In the genomic region with DNA sequence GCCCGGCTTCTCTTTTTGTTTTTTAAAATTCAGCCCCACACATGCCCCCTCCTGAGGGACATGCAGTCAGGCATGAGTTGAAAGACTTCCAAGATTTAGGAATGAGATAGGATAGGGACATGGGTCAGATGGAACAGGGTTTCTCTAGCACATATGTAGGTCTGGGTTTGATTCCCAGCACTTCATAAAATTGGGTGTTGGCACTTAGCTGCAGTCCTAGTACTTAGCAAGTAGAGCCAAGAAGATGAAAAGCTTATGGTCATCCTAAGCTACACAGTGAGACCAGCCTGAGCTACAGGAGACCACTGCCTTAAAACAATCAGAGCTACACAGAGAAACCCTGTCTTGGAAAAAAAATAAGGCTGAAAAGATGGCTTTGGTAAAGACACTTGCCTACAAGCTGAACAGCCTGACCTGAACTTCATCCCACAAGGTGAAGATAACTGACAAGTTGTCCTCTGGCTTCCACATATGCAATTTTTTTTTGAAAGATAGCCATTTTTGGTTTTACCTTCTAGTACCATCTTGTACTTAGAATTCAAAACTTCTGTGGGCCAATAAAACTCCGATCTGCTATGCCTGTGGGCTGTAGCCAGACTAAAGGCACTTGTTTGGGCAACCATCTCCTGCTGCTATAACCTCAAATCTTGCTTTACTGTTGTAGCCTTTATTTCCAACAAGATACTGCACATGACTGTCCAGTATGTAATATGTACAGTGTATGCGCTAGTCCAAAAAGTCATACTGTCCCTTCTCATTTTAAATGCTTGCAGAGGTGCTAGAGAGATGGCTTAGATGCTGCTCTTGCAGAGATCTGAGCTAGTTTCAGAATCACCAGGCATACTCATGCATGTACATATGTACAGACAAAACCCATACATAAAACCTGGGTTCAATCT, we compare ENCODE assay signal across 25 mouse cellular contexts. TPM values are rescaled to one million over a fixed set of nuclear protein-coding genes. Genes with fewer than 3 reads are reported as not detected.
DNase-seq lines count a peak whose midpoint lies in the region; ATAC-seq and TF ChIP-seq lines count a peak whose summit lies in the region.
"Had no signal": no experiment of that assay in that cellular context is flagged by ENCODE, and none has a peak within 500 bp of the region (broad histone marks: within the 10 kb centered on the region; RNA-seq: fewer than 3 reads in every experiment).

No protein-coding gene starts in this region.

- H3K4me2 ChIP-seq in embryonic facial prominence, embryonic 12.5 days (replicated peaks) = no peak overlapping the region
- H3K4me2 ChIP-seq in kidney, embryonic 15.5 days = no peak overlapping the region
- H3K4me2 ChIP-seq in stomach, embryonic 15.5 days = no peak overlapping the region
- no peak overlapping the region for H3K4me2 ChIP-seq in stomach, postnatal 0 days (replicated peaks; ENCODE audit: low read depth)
- no peak overlapping the region for H3K4me2 ChIP-seq in liver, postnatal 0 days (ENCODE audit: low read depth, low read length)
- H3K4me2 ChIP-seq: hindbrain, embryonic 12.5 days; intestine, embryonic 15.5 days; limb, embryonic 13.5 days; midbrain, embryonic 12.5 days; neural tube, embryonic 13.5 days had no signal

- TF ChIP-seq EP300 in stomach, postnatal 0 days (optimal IDR thresholded peaks at IDR 0.05) = no peak
- TF ChIP-seq EP300 in liver, postnatal 0 days (IDR thresholded peaks at IDR 0.05; ENCODE audit: low read depth) = no peak

- no peaks in the 10 kb centered on the region for H3K27me3 ChIP-seq in embryonic facial prominence, embryonic 12.5 days
- H3K27me3 ChIP-seq in embryonic facial prominence, embryonic 10.5 days (replicated peaks; ENCODE audit: low read depth, poor library complexity, severe bottlenecking) = no peaks in the 10 kb centered on the region
- no peaks in the 10 kb centered on the region for H3K27me3 ChIP-seq in kidney, embryonic 15.5 days
- no peaks in the 10 kb centered on the region for H3K27me3 ChIP-seq in stomach, embryonic 15.5 days (replicated peaks)
- H3K27me3 ChIP-seq in stomach, postnatal 0 days (ENCODE audit: control insufficient read depth, insufficient read depth, low read length) = no peaks in the 10 kb centered on the region
- no peaks in the 10 kb centered on the region for H3K27me3 ChIP-seq in liver, postnatal 0 days (ENCODE audit: insufficient read depth, low read length)
- H3K27me3 ChIP-seq: hindbrain, embryonic 12.5 days; intestine, embryonic 15.5 days; limb, embryonic 13.5 days; midbrain, embryonic 12.5 days; neural tube, embryonic 13.5 days had no signal

- peaks cover 17% of the 10 kb centered on the region for H3K4me1 ChIP-seq in embryonic facial prominence, embryonic 12.5 days
- peaks cover 37% of the 10 kb centered on the region for H3K4me1 ChIP-seq in embryonic facial prominence, embryonic 10.5 days
- H3K4me1 ChIP-seq in kidney, embryonic 15.5 days = peaks cover 29% of the 10 kb centered on the region
- H3K4me1 ChIP-seq in stomach, embryonic 15.5 days = 0 out of 2 replicates have a peak, but pooled peaks cover 12% of the 10 kb centered on the region
- H3K4me1 ChIP-seq in stomach, postnatal 0 days (replicated peaks; ENCODE audit: control insufficient read depth, insufficient read depth) = peaks cover 3% of the 10 kb centered on the region; the same call in 1 of the 2 replicates
- H3K4me1 ChIP-seq in liver, postnatal 0 days (ENCODE audit: insufficient read depth) = peaks cover 11% of the 10 kb centered on the region; the same call in 1 of the 2 replicates

- DNase-seq in embryonic facial prominence, embryonic 10.5 days (ENCODE audit: low spot score) = no peak
- no peak for DNase-seq in kidney, adult 8-10 months
- DNase-seq in stomach, postnatal 0 days (ENCODE audit: low spot score) = no peak
- DNase-seq in liver, postnatal 0 days = no peak
- no peak for DNase-seq in yolk sac, embryonic 10.5 days (ENCODE audit: low spot score)
- DNase-seq: adrenal gland, adult 8-10 months; cerebellum, adult 2 months; cerebellum, postnatal 25 days; gastrocnemius, postnatal 25 days; heart, adult 11 months; kidney, adult 2 months; kidney, postnatal 25 days; lung, postnatal 36 days; right cerebral cortex, postnatal 4 days had no signal

- no peak for ATAC-seq in embryonic facial prominence, embryonic 12.5 days (ENCODE audit: insufficient number of reproducible peaks, insufficient read depth, low FRiP score, low TSS enrichment)
- no peak for ATAC-seq in kidney, embryonic 15.5 days (replicated peaks; ENCODE audit: low FRiP score)
- no peak for ATAC-seq in stomach, embryonic 15.5 days (ENCODE audit: insufficient read depth, low FRiP score, low read depth)
- ATAC-seq in stomach, postnatal 0 days (ENCODE audit: low FRiP score, low TSS enrichment) = no peak
- no peak for ATAC-seq in liver, postnatal 0 days
- ATAC-seq: hindbrain, postnatal 0 days; intestine, embryonic 15.5 days had no signal

- no peak for TF ChIP-seq CTCF in stomach, postnatal 0 days (IDR thresholded peaks at IDR 0.05; ENCODE audit: low read depth)
- no peak for TF ChIP-seq CTCF in liver, postnatal 0 days (IDR thresholded peaks at IDR 0.05; ENCODE audit: low read depth)

- H3K4me3 ChIP-seq in embryonic facial prominence, embryonic 12.5 days = no peak overlapping the region
- no peak overlapping the region for H3K4me3 ChIP-seq in embryonic facial prominence, embryonic 10.5 days
- no peak overlapping the region for H3K4me3 ChIP-seq in kidney, embryonic 15.5 days (replicated peaks)
- no peak overlapping the region for H3K4me3 ChIP-seq in stomach, embryonic 15.5 days (replicated peaks)
- no peak overlapping the region for H3K4me3 ChIP-seq in stomach, postnatal 0 days (ENCODE audit: low read depth, low read length)
- no peak overlapping the region for H3K4me3 ChIP-seq in liver, postnatal 0 days (ENCODE audit: low read depth, low read length)
- H3K4me3 ChIP-seq: erythroblast, embryonic 14.5 days; hindbrain, embryonic 12.5 days; intestine, embryonic 15.5 days; left cerebral cortex, adult 2 months; limb, embryonic 13.5 days; midbrain, embryonic 12.5 days; neural tube, embryonic 13.5 days had no signal

- peaks cover 32% of the 10 kb centered on the region for H3K36me3 ChIP-seq in embryonic facial prominence, embryonic 12.5 days
- H3K36me3 ChIP-seq in embryonic facial prominence, embryonic 10.5 days (replicated peaks) = peaks cover 66% of the 10 kb centered on the region
- peaks cover 54% of the 10 kb centered on the region for H3K36me3 ChIP-seq in kidney, embryonic 15.5 days
- peaks cover 14% of the 10 kb centered on the region; the same call in 1 of the 2 replicates for H3K36me3 ChIP-seq in stomach, embryonic 15.5 days
- H3K36me3 ChIP-seq in stomach, postnatal 0 days (ENCODE audit: control insufficient read depth, insufficient read depth, low read length) = peaks cover 3% of the 10 kb centered on the region; the same call in 1 of the 2 replicates
- H3K36me3 ChIP-seq in liver, postnatal 0 days (replicated peaks; ENCODE audit: insufficient read depth, low read length) = peaks cover 30% of the 10 kb centered on the region

- no peak overlapping the region for H3K9ac ChIP-seq in embryonic facial prominence, embryonic 12.5 days
- no peak overlapping the region for H3K9ac ChIP-seq in kidney, embryonic 15.5 days
- no peak overlapping the region for H3K9ac ChIP-seq in stomach, embryonic 15.5 days
- no peak overlapping the region for H3K9ac ChIP-seq in stomach, postnatal 0 days (ENCODE audit: low read length)
- H3K9ac ChIP-seq in liver, postnatal 0 days (replicated peaks) = no peak overlapping the region
- H3K9ac ChIP-seq: hindbrain, embryonic 12.5 days; intestine, embryonic 15.5 days; midbrain, embryonic 12.5 days; neural tube, embryonic 13.5 days had no signal

- H3K9me3 ChIP-seq in embryonic facial prominence, embryonic 12.5 days = no peaks in the 10 kb centered on the region
- H3K9me3 ChIP-seq in embryonic facial prominence, embryonic 10.5 days = no peaks in the 10 kb centered on the region
- H3K9me3 ChIP-seq in kidney, embryonic 15.5 days (replicated peaks) = no peaks in the 10 kb centered on the region
- H3K9me3 ChIP-seq in stomach, embryonic 15.5 days = no peaks in the 10 kb centered on the region
- no peaks in the 10 kb centered on the region for H3K9me3 ChIP-seq in stomach, postnatal 0 days (ENCODE audit: control insufficient read depth, low read length)
- no peaks in the 10 kb centered on the region for H3K9me3 ChIP-seq in liver, postnatal 0 days (ENCODE audit: low read length)
- H3K9me3 ChIP-seq: hindbrain, embryonic 12.5 days; intestine, embryonic 15.5 days; limb, embryonic 13.5 days; midbrain, embryonic 12.5 days; neural tube, embryonic 13.5 days had no signal

- H3K27ac ChIP-seq in embryonic facial prominence, embryonic 12.5 days = peak overlapping the region; percentile 46; the same call in 1 of the 2 replicates
- H3K27ac ChIP-seq in embryonic facial prominence, embryonic 10.5 days (replicated peaks) = no peak overlapping the region
- H3K27ac ChIP-seq in kidney, embryonic 15.5 days = peak overlapping the region; percentile 43; the same call in 1 of the 2 replicates
- peak overlapping the region; percentile 18; the same call in 1 of the 2 replicates for H3K27ac ChIP-seq in stomach, embryonic 15.5 days
- no peak overlapping the region for H3K27ac ChIP-seq in stomach, postnatal 0 days (replicated peaks)
- 0 out of 2 replicates have a peak overlapping the region, but pooled peaks have one; percentile 17 for H3K27ac ChIP-seq in liver, postnatal 0 days (ENCODE audit: low read depth)
- H3K27ac ChIP-seq: hindbrain, embryonic 12.5 days; hindbrain, postnatal 0 days; intestine, embryonic 15.5 days; left cerebral cortex, adult 2 months; limb, embryonic 13.5 days; neural tube, embryonic 13.5 days had no signal

- 92% methylated on average over 3 of the region's 3 CpGs for WGBS in embryonic facial prominence, embryonic 12.5 days
- WGBS in embryonic facial prominence, embryonic 10.5 days = 91% methylated on average over 3 of the region's 3 CpGs
- WGBS in kidney, embryonic 15.5 days = 93% methylated on average over 3 of the region's 3 CpGs
- 85% methylated on average over 3 of the region's 3 CpGs for WGBS in stomach, embryonic 15.5 days
- WGBS in stomach, postnatal 0 days = 88% methylated on average over 3 of the region's 3 CpGs
- WGBS in liver, postnatal 0 days (ENCODE audit: insufficient replicate concordance) = 88% methylated on average over 3 of the region's 3 CpGs

RNA-seq across cellular contexts. Expression of gene Jmjd6, which starts 4.2 kb away (rescaled TPM):
- polyA plus RNA-seq in embryonic facial prominence, embryonic 12.5 days (2016; fragmentation: Nextera tagmentation; extraction: Ambion mirVana) = 79.2 and 80.5 TPM in 2 replicates
- polyA plus RNA-seq in embryonic facial prominence, embryonic 10.5 days (2016; fragmentation: Nextera tagmentation; extraction: Ambion mirVana) = 88.3 and 97.5 TPM in 2 replicates
- polyA plus RNA-seq in kidney, embryonic 15.5 days (2015; fragmentation: Nextera tagmentation; extraction: Ambion mirVana) = 72.6 and 75.5 TPM in 2 replicates
- polyA plus RNA-seq in stomach, embryonic 15.5 days (2015; fragmentation: Nextera tagmentation; extraction: Ambion mirVana) = 71.1 and 76.3 TPM in 2 replicates
- 31.8 and 33.2 TPM in 2 replicates for polyA plus RNA-seq in stomach, postnatal 0 days (2015; fragmentation: Nextera tagmentation; extraction: Ambion mirVana)
- 18.5 and 19.0 TPM in 2 replicates for polyA plus RNA-seq in liver, postnatal 0 days (2015; fragmentation: Nextera tagmentation; extraction: Ambion mirVana)

RNA-seq across cellular contexts. Expression of gene Mettl23, which starts 4.4 kb away (rescaled TPM):
- polyA plus RNA-seq in embryonic facial prominence, embryonic 12.5 days (2016; fragmentation: Nextera tagmentation; extraction: Ambion mirVana) = 63.7 and 71.2 TPM in 2 replicates
- polyA plus RNA-seq in embryonic facial prominence, embryonic 10.5 days (2016; fragmentation: Nextera tagmentation; extraction: Ambion mirVana) = 56.9 and 58.1 TPM in 2 replicates
- polyA plus RNA-seq in kidney, embryonic 15.5 days (2015; fragmentation: Nextera tagmentation; extraction: Ambion mirVana) = 51.5 and 60.6 TPM in 2 replicates
- 57.9 and 61.3 TPM in 2 replicates for polyA plus RNA-seq in stomach, embryonic 15.5 days (2015; fragmentation: Nextera tagmentation; extraction: Ambion mirVana)
- polyA plus RNA-seq in stomach, postnatal 0 days (2015; fragmentation: Nextera tagmentation; extraction: Ambion mirVana) = 40.6 and 44.5 TPM in 2 replicates
- 32.6 and 33.0 TPM in 2 replicates for polyA plus RNA-seq in liver, postnatal 0 days (2015; fragmentation: Nextera tagmentation; extraction: Ambion mirVana)

RNA-seq across cellular contexts. Expression of gene Mfsd11, which starts 4.8 kb away (rescaled TPM):
- polyA plus RNA-seq in embryonic facial prominence, embryonic 12.5 days (2016; fragmentation: Nextera tagmentation; extraction: Ambion mirVana) = 47.8 and 51.2 TPM in 2 replicates
- polyA plus RNA-seq in embryonic facial prominence, embryonic 10.5 days (2016; fragmentation: Nextera tagmentation; extraction: Ambion mirVana) = 23.8 and 26.8 TPM in 2 replicates
- polyA plus RNA-seq in kidney, embryonic 15.5 days (2015; fragmentation: Nextera tagmentation; extraction: Ambion mirVana) = 37.9 and 39.6 TPM in 2 replicates
- 33.3 and 33.7 TPM in 2 replicates for polyA plus RNA-seq in stomach, embryonic 15.5 days (2015; fragmentation: Nextera tagmentation; extraction: Ambion mirVana)
- 31.5 and 34.6 TPM in 2 replicates for polyA plus RNA-seq in stomach, postnatal 0 days (2015; fragmentation: Nextera tagmentation; extraction: Ambion mirVana)
- 16.5 and 18.0 TPM in 2 replicates for polyA plus RNA-seq in liver, postnatal 0 days (2015; fragmentation: Nextera tagmentation; extraction: Ambion mirVana)

RNA-seq across cellular contexts. Expression of gene Srsf2, which starts 5.5 kb away (rescaled TPM):
- 915 and 968 TPM in 2 replicates for polyA plus RNA-seq in embryonic facial prominence, embryonic 12.5 days (2016; fragmentation: Nextera tagmentation; extraction: Ambion mirVana)
- 890 and 902 TPM in 2 replicates for polyA plus RNA-seq in embryonic facial prominence, embryonic 10.5 days (2016; fragmentation: Nextera tagmentation; extraction: Ambion mirVana)
- 810 and 860 TPM in 2 replicates for polyA plus RNA-seq in kidney, embryonic 15.5 days (2015; fragmentation: Nextera tagmentation; extraction: Ambion mirVana)
- polyA plus RNA-seq in stomach, embryonic 15.5 days (2015; fragmentation: Nextera tagmentation; extraction: Ambion mirVana) = 728 and 781 TPM in 2 replicates
- polyA plus RNA-seq in stomach, postnatal 0 days (2015; fragmentation: Nextera tagmentation; extraction: Ambion mirVana) = 403 and 419 TPM in 2 replicates
- 293 and 302 TPM in 2 replicates for polyA plus RNA-seq in liver, postnatal 0 days (2015; fragmentation: Nextera tagmentation; extraction: Ambion mirVana)

RNA-seq across cellular contexts. Expression of gene Mxra7, which starts 19.6 kb away (rescaled TPM):
- polyA plus RNA-seq in embryonic facial prominence, embryonic 12.5 days (2016; fragmentation: Nextera tagmentation; extraction: Ambion mirVana) = 31.7 and 34.1 TPM in 2 replicates
- 18.1 and 23.2 TPM in 2 replicates for polyA plus RNA-seq in embryonic facial prominence, embryonic 10.5 days (2016; fragmentation: Nextera tagmentation; extraction: Ambion mirVana)
- 16.7 and 20.8 TPM in 2 replicates for polyA plus RNA-seq in kidney, embryonic 15.5 days (2015; fragmentation: Nextera tagmentation; extraction: Ambion mirVana)
- polyA plus RNA-seq in stomach, embryonic 15.5 days (2015; fragmentation: Nextera tagmentation; extraction: Ambion mirVana) = 23.0 and 25.7 TPM in 2 replicates
- 15.9 and 18.4 TPM in 2 replicates for polyA plus RNA-seq in stomach, postnatal 0 days (2015; fragmentation: Nextera tagmentation; extraction: Ambion mirVana)
- polyA plus RNA-seq in liver, postnatal 0 days (2015; fragmentation: Nextera tagmentation; extraction: Ambion mirVana) = 1.4 and 4.0 TPM in 2 replicates

Comparison
In these comparisons a context has a peak if more than half of its experiments do, and no peak if none do; other contexts are left out.
1. H3K27ac ChIP-seq: peak in embryonic facial prominence, embryonic 12.5 days (single experiment), kidney, embryonic 15.5 days (single experiment), stomach, embryonic 15.5 days (single experiment) and liver, postnatal 0 days (single experiment); none in embryonic facial prominence, embryonic 10.5 days (single experiment) and stomach, postnatal 0 days (single experiment).